Mouse (Mus musculus) embryonic stem cell, embryonic (primary cell): ENCODE measurements around the gene Emid1.

ENCODE experiments used
- CTCF ChIA-PET, 4 experiments: fragments of 300-600 bp in 2 of 4; fragments of 350-600 bp in 2 of 4; sonication (Branson Sonifier 250); formaldehyde crosslinking; loops; one replicate each; lab custom pipeline; 2022; ENCODE audit warnings: inconsistent platforms in 2 of 4; lab: Charles Lee
- POLR2A ChIA-PET, 4 experiments: fragments of 300-600 bp in 2 of 4; fragments of 350-600 bp in 2 of 4; sonication (Branson Sonifier 250); formaldehyde crosslinking; loops; one replicate each; lab custom pipeline; 2022; ENCODE audit warnings: antibody characterized with exemption in 4 of 4, inconsistent platforms in 1 of 4; lab: Charles Lee

Emid1 gene

GRCm38 (mm10) chr11:5145600-5145999 lies 6.5 kb downstream of the Emid1 start:
- ChIA-PET POLR2A (interaction anchor here in 2 of 4 experiments (0.6 to 2.7 kb wide), 8 partner anchors 10 to 155 kb away, joined by 3 to 12 read pairs (median 4); partner anchors contain the start of genes Ewsr1 (in 1 of the 2) and Rhbdd3 (in 1 of the 2)), CTCF (interaction anchor here in 1 of 4 experiments (2.0 to 3.3 kb wide), 3 partner anchors 15 to 36 kb away, joined by 5 to 12 read pairs (median 12); no protein-coding TSS in a partner anchor)

- ChIA-PET POLR2A (interaction anchor here in 3 of 4 experiments (0.5 to 3.5 kb wide), 14 partner anchors 9 to 1542 kb away, joined by 3 to 15 read pairs (median 4); partner anchors contain the start of genes Emid1 (in 3 of the 3), Ewsr1 (in 1 of the 3) and Rhbdd3 (in 1 of the 3)), CTCF (interaction anchor here (0.7 to 4.4 kb wide), 8 partner anchors 18 to 39 kb away, joined by 3 to 18 read pairs (median 4); no protein-coding TSS in a partner anchor)
These were observed 10.1 kb downstream of the Emid1 start for GRCm38 (mm10) chr11:5141965-5142364.

- CTCF ChIA-PET = interaction anchor here in 3 of 4 experiments (0.7 to 4.4 kb wide), 5 partner anchors 20 to 40 kb away, joined by 4 to 18 read pairs (median 5); no protein-coding TSS in a partner anchor
- POLR2A ChIA-PET = interaction anchor here in 3 of 4 experiments (0.6 to 3.5 kb wide), 12 partner anchors 10 to 117 kb away, joined by 3 to 15 read pairs (median 4); partner anchors contain the start of genes Emid1 (in 2 of the 3), Ewsr1 (in 1 of the 3) and Rhbdd3 (in 1 of the 3)
These were observed 10.8 kb downstream of the Emid1 start for GRCm38 (mm10) chr11:5141252-5141651.

GRCm38 (mm10) chr11:5140619-5141018 lies 11.4 kb downstream of the Emid1 start:
- ChIA-PET CTCF (interaction anchor here in 3 of 4 experiments (0.6 to 1.2 kb wide), 5 partner anchors 20 to 142 kb away, joined by 3 to 4 read pairs (median 3); no protein-coding TSS in a partner anchor), POLR2A (interaction anchor here (0.6 to 3.5 kb wide), 13 partner anchors 9 to 116 kb away, joined by 3 to 15 read pairs (median 5); partner anchors contain the start of genes Emid1 (in 2 of the 4), Ewsr1 (in 1 of the 4) and Rhbdd3 (in 1 of the 4))

GRCm38 (mm10) chr11:5139372-5139771 lies 12.7 kb downstream of the Emid1 start:
- CTCF ChIA-PET = interaction anchor here in 3 of 4 experiments (0.6 to 1.2 kb wide), 5 partner anchors 13 to 98 kb away, joined by 3 to 4 read pairs (median 3); partner anchors contain the start of gene Emid1 (in 1 of the 3)
- POLR2A ChIA-PET = interaction anchor here (0.5 to 3.5 kb wide), 10 partner anchors 9 to 568 kb away, joined by 3 to 15 read pairs (median 5); partner anchors contain the start of genes Emid1 (in 2 of the 4), Ewsr1 (in 1 of the 4) and Rhbdd3 (in 1 of the 4)

- POLR2A ChIA-PET = interaction anchor here in 2 of 4 experiments (0.7 to 2.0 kb wide), 2 partner anchors 13 to 290 kb away, joined by 3 to 5 read pairs; partner anchors contain the start of gene Emid1 (in 1 of the 2)
- CTCF ChIA-PET = interaction anchor here in 2 of 4 experiments (0.9 to 1.1 kb wide), 3 partner anchors 24 to 43 kb away, joined by 3 to 4 read pairs (median 3); no protein-coding TSS in a partner anchor
These were observed 13.4 kb downstream of the Emid1 start for GRCm38 (mm10) chr11:5138642-5139041.

GRCm38 (mm10) chr11:5135914-5136313 lies 16.1 kb downstream of the Emid1 start:
- CTCF ChIA-PET = interaction anchor here (0.7 to 3.4 kb wide), 6 partner anchors 21 to 46 kb away, joined by 3 to 13 read pairs (median 3); no protein-coding TSS in a partner anchor

GRCm38 (mm10) chr11:5132751-5133150 lies 19.3 kb downstream of the Emid1 start:
- CTCF ChIA-PET = interaction anchor here in 3 of 4 experiments (0.7 to 5.0 kb wide), 3 partner anchors 17 to 18 kb away, joined by 3 to 41 read pairs (median 3); no protein-coding TSS in a partner anchor

More at GRCm38 (mm10) chr11:5135914-5136313, 16.1 kb downstream of the Emid1 start:
- POLR2A ChIA-PET = interaction anchor here (0.6 to 2.2 kb wide), 8 partner anchors 10 to 591 kb away, joined by 3 to 10 read pairs (median 4); partner anchors contain the start of genes Ewsr1 (in 2 of the 4) and Rhbdd3 (in 2 of the 4)

GRCm38 (mm10) chr11:5130111-5130665 lies 21.9 kb downstream of the Emid1 start:
- ChIA-PET CTCF (interaction anchor here (1.7 to 5.0 kb wide), 8 partner anchors 9 to 51 kb away, joined by 6 to 41 read pairs (median 10); no protein-coding TSS in a partner anchor), POLR2A (interaction anchor here (0.5 to 3.4 kb wide), 33 partner anchors 9 to 632 kb away, joined by 3 to 44 read pairs (median 3); partner anchors contain the start of genes Ewsr1 (in 4 of the 4), Rhbdd3 (in 4 of the 4), Urgcp (in 2 of the 4) and Ap1b1 (in 1 of the 4))

More at GRCm38 (mm10) chr11:5132751-5133150, 19.3 kb downstream of the Emid1 start:
- POLR2A ChIA-PET = interaction anchor here in 2 of 4 experiments (0.7 to 3.4 kb wide), 4 partner anchors 18 to 34 kb away, joined by 3 to 44 read pairs (median 9); partner anchors contain the start of genes Ewsr1 (in 2 of the 2) and Rhbdd3 (in 2 of the 2)

- CTCF ChIA-PET = interaction anchor here in 1 of 4 experiments (2.3 to 5.0 kb wide), 3 partner anchors 14 to 32 kb away, joined by 7 to 41 read pairs (median 10); no protein-coding TSS in a partner anchor
- POLR2A ChIA-PET = interaction anchor here in 2 of 4 experiments (1.5 to 3.4 kb wide), 4 partner anchors 11 to 30 kb away, joined by 5 to 44 read pairs (median 18); partner anchors contain the start of genes Ewsr1 (in 2 of the 2) and Rhbdd3 (in 2 of the 2)
These were observed 23.0 kb downstream of the Emid1 start for GRCm38 (mm10) chr11:5129035-5129480.

- ChIA-PET POLR2A (interaction anchor here in 2 of 4 experiments (0.9 to 1.4 kb wide), 4 partner anchors 8 to 18 kb away, joined by 3 to 5 read pairs (median 3); no protein-coding TSS in a partner anchor), CTCF (interaction anchor here in 3 of 4 experiments (0.6 to 2.7 kb wide), 3 partner anchors 10 to 210 kb away, joined by 4 to 11 read pairs (median 9); no protein-coding TSS in a partner anchor)
These were observed 26.3 kb downstream of the Emid1 start for GRCm38 (mm10) chr11:5125713-5126112.

- POLR2A ChIA-PET = interaction anchor here (0.5 to 7.8 kb wide), 32 partner anchors 10 to 771 kb away, joined by 3 to 118 read pairs (median 4); partner anchors contain the start of genes Ewsr1 (in 3 of the 4), Rhbdd3 (in 3 of the 4), Emid1 (in 1 of the 4) and Xbp1 (in 1 of the 4)
- CTCF ChIA-PET = interaction anchor here (0.5 to 2.4 kb wide), 148 partner anchors 9 to 819 kb away, joined by 3 to 41 read pairs (median 4); partner anchors contain the start of genes Ewsr1 (in 3 of the 4), Rhbdd3 (in 3 of the 4), Emid1 (in 2 of the 4) and Kremen1 (in 1 of the 4)
These were observed 37.0 kb downstream of the Emid1 start for GRCm38 (mm10) chr11:5114931-5115581.

GRCm38 (mm10) chr11:5113645-5114044 lies 38.4 kb downstream of the Emid1 start:
- ChIA-PET POLR2A (interaction anchor here in 2 of 4 experiments (0.6 to 7.8 kb wide), 4 partner anchors 14 to 136 kb away, joined by 3 to 118 read pairs (median 24); partner anchors contain the start of genes Ewsr1 (in 2 of the 2) and Rhbdd3 (in 2 of the 2)), CTCF (interaction anchor here in 2 of 4 experiments (1.1 to 2.4 kb wide), 3 partner anchors 8 to 160 kb away, joined by 11 to 38 read pairs (median 20); no protein-coding TSS in a partner anchor)

- CTCF ChIA-PET = interaction anchor here in 3 of 4 experiments (0.6 to 1.2 kb wide), 6 partner anchors 10 to 575 kb away, joined by 3 read pairs; partner anchors contain the start of genes Ewsr1 (in 1 of the 3) and Rhbdd3 (in 1 of the 3)
- POLR2A ChIA-PET = interaction anchor here (1.1 to 7.8 kb wide), 6 partner anchors 9 to 108 kb away, joined by 3 to 118 read pairs (median 4); partner anchors contain the start of genes Ewsr1 (in 3 of the 4) and Rhbdd3 (in 3 of the 4)
These were observed 42.6 kb downstream of the Emid1 start for GRCm38 (mm10) chr11:5109441-5109840.

GRCm38 (mm10) chr11:5103986-5104509 lies 48.0 kb downstream of the Emid1 start:
- ChIA-PET CTCF (interaction anchor here in 2 of 4 experiments (0.7 to 3.3 kb wide), 3 partner anchors 10 to 78 kb away, joined by 3 to 20 read pairs (median 9); no protein-coding TSS in a partner anchor), POLR2A (interaction anchor here in 2 of 4 experiments (1.2 to 3.4 kb wide), 4 partner anchors 8 to 15 kb away, joined by 4 to 12 read pairs (median 8); no protein-coding TSS in a partner anchor)
